Mouse (Mus musculus): Measurements from ENCODE around the gene Hhat.

DNA sequence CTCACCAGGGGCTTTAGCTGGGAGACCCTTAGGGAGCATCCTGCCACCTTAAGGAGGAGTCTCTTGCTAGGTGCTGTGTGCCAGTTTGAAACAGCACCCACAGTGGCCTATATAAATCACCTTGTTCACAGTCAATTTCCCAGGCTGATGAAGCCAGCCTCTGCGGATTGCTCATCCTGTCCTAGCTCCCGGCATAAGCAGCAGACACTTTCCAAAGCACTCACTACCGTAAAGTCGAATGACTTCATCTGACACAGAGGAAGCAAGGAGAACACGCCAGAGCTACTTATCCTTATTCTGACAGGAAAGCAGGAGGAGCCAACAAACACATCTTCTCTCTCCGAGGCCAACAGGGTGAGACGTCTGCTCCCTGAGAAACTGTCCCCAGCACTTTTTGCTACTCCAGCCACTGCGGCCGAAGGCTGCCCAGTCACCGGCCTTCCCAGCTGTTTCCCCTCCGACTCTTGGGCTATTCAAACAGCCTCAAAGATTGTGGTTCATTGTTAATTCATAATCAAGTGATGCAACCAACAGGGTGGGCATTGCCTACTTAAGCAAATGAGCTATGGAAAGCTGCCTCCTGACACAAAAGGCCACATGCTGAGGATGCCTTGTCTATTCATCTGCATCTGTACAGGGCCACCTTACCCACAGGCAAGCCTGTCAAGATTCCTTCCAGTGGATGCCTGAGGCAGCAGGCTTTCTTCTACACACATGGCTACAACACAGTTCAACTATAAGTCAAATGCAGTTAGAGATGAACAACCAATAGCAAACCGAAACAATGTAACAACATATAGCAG lies 248.4 kb downstream of the Hhat start:
- TF ChIP-seq POLR2A (IDR thresholded peaks at IDR 0.05; ENCODE audit: low read depth, low read length) (no peak), SMC3 (IDR thresholded peaks at IDR 0.05; ENCODE audit: low read depth, low read length) (no peak)
